Mouse (Mus musculus) ES-E14 (cell line): ENCODE measurements around the gene Rai14.

Experiments used
- CHD2 ChIP-seq: IDR thresholded peaks from 2 replicates; pipeline ENCODE4 v1.6.1; 2014; ENCODE audit warnings: mild to moderate bottlenecking, low read depth, low read length, inconsistent platforms
- HCFC1 ChIP-seq: IDR thresholded peaks from 2 replicates; pipeline ENCODE4 v1.6.1; 2012; ENCODE audit warnings: low read length, inconsistent platforms, borderline replicate concordance; ENCODE audit not compliant: insufficient read depth
- MAFK ChIP-seq: IDR thresholded peaks from 2 replicates; pipeline ENCODE4 v1.6.1; 2014; ENCODE audit warnings: mild to moderate bottlenecking, low read depth, low read length, inconsistent platforms; ENCODE audit not compliant: insufficient read depth
- ZNF384 ChIP-seq: IDR thresholded peaks from 2 replicates; pipeline ENCODE4 v1.6.1; 2012; ENCODE audit warnings: low read depth, low read length, inconsistent platforms

DNA sequence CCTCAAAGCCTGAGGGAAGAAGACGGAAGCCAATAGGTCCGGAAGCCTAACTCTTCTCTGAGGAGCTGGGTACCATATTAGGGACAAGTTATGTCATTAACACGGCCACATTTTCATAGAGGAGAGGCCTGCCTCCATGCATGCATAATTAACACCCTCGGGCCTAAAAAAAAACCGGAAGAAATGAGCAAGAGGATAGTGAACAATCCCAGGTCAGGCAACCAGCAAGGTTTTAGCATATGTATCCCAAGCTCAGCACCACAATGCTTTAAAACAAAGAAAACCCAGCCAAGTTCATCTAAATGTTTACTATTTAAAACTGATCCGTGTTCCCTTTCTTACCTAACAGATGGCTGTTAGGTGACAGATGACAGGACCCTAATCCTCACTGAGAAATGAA lies 3.2 kb downstream of the Rai14 start:
- TF ChIP-seq ZNF384 (no peak), CHD2 (no peak), MAFK (no peak), HCFC1 (no peak)
